Mouse (Mus musculus) neural tube, embryonic 12.5 days (tissue): ENCODE measurements around the gene Plgrkt. TPM values are rescaled to one million over a fixed set of nuclear protein-coding genes. Genes with fewer than 3 reads are reported as not detected.
"Not testable (repeated sequence)": the region's sequence is repeated elsewhere in the genome, so short reads cannot be mapped to it uniquely, and the experiment has no call there.

Experiments used
- ATAC-seq: fragments of 200-750 bp; cut with Nextera tagmentation; 2 replicates; pipeline ENCODE4 v1.8.0; 2017; ENCODE audit warnings: low read depth, mild to moderate bottlenecking, moderate TSS enrichment, moderate library complexity; ENCODE audit not compliant: low FRiP score
- H3K27ac ChIP-seq: fragments of 300-500 bp; sonication (generic); 2 replicates; pipeline ENCODE4 v1.5.1; 2016
- H3K27me3 ChIP-seq: fragments of 300-500 bp; sonication (generic); replicated peaks from 2 replicates; pipeline ENCODE4 v1.6.1; 2016; ENCODE audit warnings: mild to moderate bottlenecking
- H3K36me3 ChIP-seq: fragments of 300-500 bp; sonication (generic); 2 replicates; pipeline ENCODE4 v1.6.1; 2016; ENCODE audit warnings: mild to moderate bottlenecking
- H3K4me1 ChIP-seq: fragments of 300-500 bp; sonication (generic); 2 replicates; pipeline ENCODE4 v1.6.1; 2016
- H3K4me2 ChIP-seq: fragments of 300-500 bp; sonication (generic); replicated peaks from 2 replicates; pipeline ENCODE4 v1.6.1; 2016; ENCODE audit warnings: mild to moderate bottlenecking
- H3K4me3 ChIP-seq: fragments of 300-500 bp; sonication (generic); 2 replicates; pipeline ENCODE4 v1.5.1; 2016
- H3K9ac ChIP-seq: fragments of 300-500 bp; sonication (generic); 2 replicates; pipeline ENCODE4 v1.6.1; 2016; ENCODE audit warnings: mild to moderate bottlenecking
- H3K9me3 ChIP-seq: fragments of 300-500 bp; sonication (generic); 2 replicates; pipeline ENCODE4 v1.6.1; 2016; ENCODE audit warnings: mild to moderate bottlenecking
- WGBS: fragments of 180-500 bp; shearing (Covaris S2); methylation state at CpG from one replicate; pipeline ENCODE4 v1.1.7; 2016; 5-methylcytosine and 5-hydroxymethylcytosine counted together
- polyA plus RNA-seq: library from polyadenylated mRNA; unstranded; fragments of >200 nt; fragmentation: Nextera tagmentation; extraction: Ambion mirVana; gene quantifications from 2 replicates; pipeline ENCODE4 v1.2.1, GENCODE M21; 2016

Plgrkt gene
- 75.5 and 79.7 TPM in 2 replicates for polyA plus RNA-seq

DNA sequence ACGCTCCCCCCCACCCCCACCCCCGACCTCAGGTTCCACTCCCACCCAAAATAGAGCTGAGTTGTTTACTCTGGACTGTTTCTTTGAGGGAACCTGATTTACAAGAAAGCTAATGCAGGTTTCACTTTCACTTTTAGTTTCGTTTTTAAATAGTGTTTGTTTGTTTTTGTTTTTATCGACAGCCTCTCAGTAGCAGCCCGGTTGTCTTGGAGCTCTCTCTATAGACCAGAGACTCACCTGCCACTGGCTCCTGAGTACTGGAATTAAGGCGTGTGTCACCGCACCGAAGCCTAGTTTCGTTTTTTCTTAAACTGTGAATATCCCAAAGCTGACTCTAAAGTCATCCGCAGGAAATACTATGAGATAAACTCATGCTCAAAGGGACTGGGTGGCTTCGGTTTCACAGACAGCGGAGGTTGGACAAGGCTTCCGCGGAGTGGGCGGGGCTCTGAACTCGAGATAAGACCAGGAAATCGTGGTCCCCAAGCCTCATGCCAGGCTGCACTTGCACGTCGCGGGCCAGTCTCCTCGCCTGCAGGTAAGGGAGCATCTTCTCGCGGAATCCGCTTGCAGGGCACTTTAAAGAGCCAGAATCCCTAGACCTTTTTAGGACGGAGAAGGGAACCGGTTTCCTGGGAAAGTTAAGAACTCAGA lies at the start of gene Plgrkt, which contains the start of gene Cd274:
Gene Plgrkt (minus strand): TSS at position 422 of the 654 bp plus-strand sequence.
Gene Cd274 (plus strand): TSS at position 487 of the 654 bp plus-strand sequence.
- H3K4me3 ChIP-seq = peak within 1 kb of the TSS; percentile 37
- no peaks in the 10 kb centered on the region for H3K9me3 ChIP-seq
- H3K4me2 ChIP-seq = peak within 1 kb of the TSS; percentile 63
- 4% methylated on average over 26 of the region's 26 CpGs for WGBS
- no peak for ATAC-seq
- no peaks in the 10 kb centered on the region for H3K36me3 ChIP-seq
- no peaks in the 10 kb centered on the region; the same call in 1 of the 2 replicates for H3K27me3 ChIP-seq
- H3K27ac ChIP-seq = no peak within 1 kb of the TSS
- H3K4me1 ChIP-seq = 0 out of 2 replicates have a peak, but pooled peaks cover 9% of the 10 kb centered on the region
- H3K9ac ChIP-seq = peak within 1 kb of the TSS; percentile 5; the same call in 1 of the 2 replicates

- no peak for ATAC-seq
- WGBS = 78% methylated on average over 3 of the region's 3 CpGs
Observed at GRCm38 (mm10) chr19:29416393-29416902, 49.3 kb upstream of the Plgrkt start.

DNA sequence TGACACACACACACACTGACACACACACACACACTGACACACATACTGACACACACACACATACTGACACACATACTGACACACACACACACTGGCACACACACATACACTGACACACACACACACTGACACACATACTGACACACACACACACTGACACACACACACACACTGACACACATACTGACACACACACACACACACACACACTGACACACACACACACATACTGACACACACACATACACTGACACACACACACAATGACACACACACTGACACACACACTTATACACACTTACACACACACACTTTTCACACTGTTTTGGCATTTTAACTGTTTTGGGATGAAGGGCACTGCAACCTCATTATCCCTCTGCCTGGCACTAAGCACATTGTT lies 47.7 kb upstream of the Plgrkt start:
- not testable (repeated sequence) for H3K9me3 ChIP-seq, H3K4me2 ChIP-seq, H3K4me1 ChIP-seq, H3K4me3 ChIP-seq, ATAC-seq, H3K27me3 ChIP-seq, H3K9ac ChIP-seq, H3K27ac ChIP-seq, H3K36me3 ChIP-seq

More at GRCm38 (mm10) chr19:29416393-29416902, 49.3 kb upstream of the Plgrkt start:
- H3K4me3 ChIP-seq = no peak overlapping the region
- no peak overlapping the region for H3K27ac ChIP-seq
- no peak overlapping the region for H3K9ac ChIP-seq
- no peak overlapping the region for H3K4me2 ChIP-seq
- H3K36me3 ChIP-seq = no peaks in the 10 kb centered on the region
- H3K27me3 ChIP-seq = no peaks in the 10 kb centered on the region
- no peaks in the 10 kb centered on the region for H3K9me3 ChIP-seq
- no peaks in the 10 kb centered on the region for H3K4me1 ChIP-seq

DNA sequence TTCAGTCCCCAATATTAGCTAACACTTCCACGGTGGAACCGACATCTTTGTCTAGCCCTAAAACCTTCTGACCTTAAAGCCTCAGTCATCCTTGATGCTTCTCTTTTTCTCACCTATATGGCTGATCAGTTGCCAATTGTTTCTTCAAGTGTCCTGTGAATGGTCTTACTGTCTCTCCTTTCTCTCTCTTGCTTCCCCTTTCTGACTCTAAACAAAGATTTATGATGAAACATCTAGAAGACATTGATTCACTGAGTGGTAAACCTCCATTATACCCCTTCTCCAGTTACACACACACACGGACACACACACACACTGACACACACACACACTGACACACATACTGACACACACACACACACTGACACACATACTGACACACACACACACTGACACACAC lies 47.3 kb upstream of the Plgrkt start:
- no peak for ATAC-seq
- Histone ChIP-seq H3K36me3 (no peaks in the 10 kb centered on the region), H3K9ac (no peak overlapping the region), H3K4me3 (no peak overlapping the region), H3K27ac (no peak overlapping the region), H3K4me2 (no peak overlapping the region), H3K27me3 (no peaks in the 10 kb centered on the region), H3K9me3 (no peaks in the 10 kb centered on the region), H3K4me1 (no peaks in the 10 kb centered on the region)
- 80% methylated on average over 3 of the region's 3 CpGs for WGBS

- WGBS = 77% methylated on average over 6 of the region's 6 CpGs
- Histone ChIP-seq H3K4me2 (no peak overlapping the region), H3K27ac (no peak overlapping the region), H3K9me3 (no peaks in the 10 kb centered on the region), H3K4me3 (no peak overlapping the region), H3K27me3 (no peaks in the 10 kb centered on the region), H3K9ac (no peak overlapping the region), H3K36me3 (no peaks in the 10 kb centered on the region), H3K4me1 (no peaks in the 10 kb centered on the region)
- no peak for ATAC-seq
Observed at GRCm38 (mm10) chr19:29412476-29413420, 45.6 kb upstream of the Plgrkt start.

GRCm38 (mm10) chr19:29410619-29411018 lies 43.4 kb upstream of the Plgrkt start, which contains the start of gene Pdcd1lg2:
Gene Pdcd1lg2, plus strand, starts transcription at chr19:29410919.
- H3K4me1 ChIP-seq = no peaks in the 10 kb centered on the region
- no peak for ATAC-seq
- no peak within 1 kb of the TSS for H3K4me3 ChIP-seq
- no peak within 1 kb of the TSS for H3K4me2 ChIP-seq
- 96% methylated on average over 4 of the region's 4 CpGs for WGBS
- H3K9me3 ChIP-seq = no peaks in the 10 kb centered on the region
- no peaks in the 10 kb centered on the region for H3K27me3 ChIP-seq
- H3K36me3 ChIP-seq = no peaks in the 10 kb centered on the region
- H3K27ac ChIP-seq = no peak within 1 kb of the TSS
- no peak within 1 kb of the TSS for H3K9ac ChIP-seq

- Histone ChIP-seq H3K9ac (no peak overlapping the region), H3K4me2 (no peak overlapping the region), H3K27me3 (no peaks in the 10 kb centered on the region), H3K36me3 (no peaks in the 10 kb centered on the region), H3K4me1 (no peaks in the 10 kb centered on the region), H3K27ac (no peak overlapping the region), H3K9me3 (no peaks in the 10 kb centered on the region), H3K4me3 (no peak overlapping the region)
- no peak for ATAC-seq
- WGBS = 87% methylated on average over 18 of the region's 18 CpGs
Observed at GRCm38 (mm10) chr19:29406042-29407017, 39.1 kb upstream of the Plgrkt start.

DNA sequence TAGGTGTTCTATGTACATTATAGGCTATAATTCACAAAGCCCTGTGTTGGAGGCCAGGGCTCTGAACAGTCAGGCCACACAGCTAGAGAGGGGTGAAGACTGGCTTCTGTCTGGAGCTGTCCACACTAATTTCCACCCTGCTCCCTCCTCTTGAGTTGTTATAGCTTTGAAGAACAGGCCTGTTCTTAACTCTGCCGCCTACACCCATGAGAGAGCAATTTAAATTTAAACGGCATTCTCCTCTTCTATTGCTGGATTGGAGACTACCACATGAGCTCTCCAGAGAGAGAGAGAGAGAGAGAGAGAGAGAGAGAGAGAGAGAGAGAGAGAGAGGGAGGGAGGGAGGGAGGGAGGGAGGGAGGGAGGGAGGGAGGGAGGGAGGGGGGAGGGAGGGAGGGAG lies 38.2 kb upstream of the Plgrkt start:
- Histone ChIP-seq H3K4me2 (no peak overlapping the region), H3K9me3 (no peaks in the 10 kb centered on the region), H3K9ac (no peak overlapping the region), H3K27me3 (no peaks in the 10 kb centered on the region), H3K36me3 (no peaks in the 10 kb centered on the region), H3K4me1 (no peaks in the 10 kb centered on the region), H3K4me3 (no peak overlapping the region), H3K27ac (no peak overlapping the region)
- ATAC-seq = no peak
- WGBS = 48% methylated on average over 2 of the region's 2 CpGs

DNA sequence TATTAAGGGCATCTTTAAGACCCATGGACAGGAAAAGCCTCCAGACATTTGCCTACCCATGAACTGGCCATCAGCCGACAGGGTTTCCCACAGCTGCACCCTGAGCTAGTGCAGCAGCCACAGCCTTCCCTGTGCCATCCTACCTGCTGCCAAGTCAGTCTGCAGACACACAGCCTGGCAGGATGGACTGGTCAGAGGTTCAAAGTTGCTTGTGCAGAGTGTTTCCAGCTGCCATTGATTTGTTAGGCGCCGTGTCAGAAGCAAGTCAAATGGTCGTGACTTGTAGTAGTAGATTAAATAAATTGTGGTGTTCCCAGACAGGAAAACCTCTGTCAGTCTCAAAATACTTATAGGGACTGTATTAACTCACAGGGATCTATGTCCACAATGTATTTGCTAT lies 36.1 kb upstream of the Plgrkt start:
- Histone ChIP-seq H3K27me3 (no peaks in the 10 kb centered on the region), H3K4me2 (no peak overlapping the region), H3K9ac (no peak overlapping the region), H3K27ac (no peak overlapping the region), H3K4me3 (no peak overlapping the region), H3K4me1 (no peaks in the 10 kb centered on the region), H3K9me3 (0 out of 2 replicates have a peak, but pooled peaks cover 2% of the 10 kb centered on the region), H3K36me3 (no peaks in the 10 kb centered on the region)
- 94% methylated on average over 4 of the region's 4 CpGs for WGBS
- ATAC-seq = no peak

DNA sequence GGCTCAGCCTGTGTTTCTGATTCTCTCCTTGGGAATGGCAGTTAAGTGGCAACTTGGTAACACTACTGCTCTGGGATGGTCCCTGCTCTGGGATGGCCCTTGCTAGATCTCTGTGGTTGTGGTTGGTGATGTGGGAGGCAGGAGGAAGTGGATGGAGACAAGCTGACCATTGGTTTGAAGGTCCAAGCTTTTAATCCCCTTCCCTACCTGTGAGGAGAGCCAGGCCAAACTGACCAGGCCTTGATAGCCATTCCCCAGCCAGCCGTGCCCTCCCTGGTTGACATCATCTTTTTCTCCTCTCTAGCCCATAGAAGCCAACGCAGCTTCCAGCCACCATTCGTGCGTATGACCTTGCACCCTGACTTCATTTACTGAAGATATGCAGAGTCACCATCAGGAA lies 35.4 kb upstream of the Plgrkt start:
- Histone ChIP-seq H3K36me3 (no peaks in the 10 kb centered on the region), H3K9me3 (0 out of 2 replicates have a peak, but pooled peaks cover 6% of the 10 kb centered on the region), H3K4me3 (no peak overlapping the region), H3K4me1 (no peaks in the 10 kb centered on the region), H3K27ac (no peak overlapping the region), H3K4me2 (no peak overlapping the region), H3K27me3 (no peaks in the 10 kb centered on the region), H3K9ac (no peak overlapping the region)
- WGBS = 97% methylated on average over 4 of the region's 4 CpGs
- no peak for ATAC-seq

- H3K36me3 ChIP-seq = no peaks in the 10 kb centered on the region
- ATAC-seq = no peak
- no peak overlapping the region for H3K27ac ChIP-seq
- WGBS = 89% methylated on average over 3 of the region's 3 CpGs
- 0 out of 2 replicates have a peak, but pooled peaks cover 6% of the 10 kb centered on the region for H3K9me3 ChIP-seq
- H3K4me1 ChIP-seq = no peaks in the 10 kb centered on the region
- H3K4me3 ChIP-seq = no peak overlapping the region
- H3K4me2 ChIP-seq = no peak overlapping the region
- H3K9ac ChIP-seq = no peak overlapping the region
- no peaks in the 10 kb centered on the region for H3K27me3 ChIP-seq
Observed at GRCm38 (mm10) chr19:29400466-29400865, 33.3 kb upstream of the Plgrkt start.
